ENCODE assay signal across 23 mouse cellular contexts in genomic region chr12:25579407-25579806, GRCm38 (mm10).
DNase-seq lines count a peak whose midpoint lies in the region; ATAC-seq and TF ChIP-seq lines count a peak whose summit lies in the region.
"Had no signal": no experiment of that assay in that cellular context is flagged by ENCODE, and none has a peak within 500 bp of the region (broad histone marks: within the 10 kb centered on the region; RNA-seq: fewer than 3 reads in every experiment).

No protein-coding gene starts in this region.

- no peaks in the 10 kb centered on the region for H3K4me1 ChIP-seq in forebrain, embryonic 10.5 days
- peaks cover 8% of the 10 kb centered on the region; the same call in 1 of the 2 replicates for H3K4me1 ChIP-seq in limb, embryonic 10.5 days
- H3K4me1 ChIP-seq: forebrain, embryonic 12.5 days; limb, embryonic 12.5 days; liver, embryonic 13.5 days; neural tube, embryonic 15.5 days had no signal

- H3K4me3 ChIP-seq in left cerebral cortex, adult 2 months: no peak overlapping the region
- H3K4me3 ChIP-seq in forebrain, embryonic 10.5 days: no peak overlapping the region
- no peak overlapping the region for H3K4me3 ChIP-seq in limb, embryonic 10.5 days
- H3K4me3 ChIP-seq: forebrain, embryonic 12.5 days; limb, embryonic 12.5 days; liver, embryonic 13.5 days; myocyte; neural tube, embryonic 15.5 days had no signal

- intact Hi-C loops in left cerebral cortex, adult 2 months (cut with DNase I): loop anchor here (2.0 to 5.0 kb wide), 3 partner anchors 75 to 482 kb away; partner anchors contain the start of gene Id2
- intact Hi-C loops in left cerebral cortex, postnatal 10 days (cut with DNase I): no loop called here

- no peaks in the 10 kb centered on the region for H3K36me3 ChIP-seq in forebrain, embryonic 10.5 days (replicated peaks)
- H3K36me3 ChIP-seq in limb, embryonic 10.5 days: no peaks in the 10 kb centered on the region
- H3K36me3 ChIP-seq: forebrain, embryonic 12.5 days; G1E; limb, embryonic 12.5 days; liver, embryonic 13.5 days; neural tube, embryonic 15.5 days had no signal

- no peak overlapping the region; the same call in 1 of the 2 replicates for H3K27ac ChIP-seq in left cerebral cortex, adult 2 months
- no peak overlapping the region for H3K27ac ChIP-seq in forebrain, embryonic 10.5 days
- no peak overlapping the region for H3K27ac ChIP-seq in limb, embryonic 10.5 days
- H3K27ac ChIP-seq: forebrain, embryonic 12.5 days; hindbrain, postnatal 0 days; limb, embryonic 12.5 days; liver, embryonic 13.5 days; neural tube, embryonic 15.5 days had no signal

- peak; percentile 61 for ATAC-seq in cerebellum, adult (ENCODE audit: insufficient number of reproducible peaks, low FRiP score, low TSS enrichment)
- ATAC-seq: CD4-positive, CD25-positive, alpha-beta regulatory T cell, adult 4 months; hindbrain, postnatal 0 days; lung, postnatal 0 days had no signal

- DNase-seq in cerebellum, postnatal 4 days (ENCODE audit: low spot score in 2 of 2): no peak
- DNase-seq in left cerebral cortex, adult 2 months (ENCODE audit: extremely low spot score in 1 of 2, low spot score in 2 of 2): peak; percentile 13 to 40
- no peak for DNase-seq in left cerebral cortex, postnatal 10 days (ENCODE audit: extremely low spot score in 1 of 2, low spot score in 2 of 2)
- peak; percentile 19 to 49 for DNase-seq in layer of hippocampus, adult 8-10 months (ENCODE audit: low spot score in 2 of 2)
- peak; percentile 78 for DNase-seq in telencephalon, adult 2 months (ENCODE audit: low read depth, low spot score)
- no peak for DNase-seq in forebrain, embryonic 10.5 days (ENCODE audit: extremely low spot score, low spot score)
- no peak for DNase-seq in limb, embryonic 10.5 days (ENCODE audit: low spot score)
- DNase-seq: gastrocnemius, postnatal 10 days; heart, adult 18-20 months; heart, postnatal 4 days; kidney, adult 18-20 months; kidney, postnatal 36 days; liver, embryonic 13.5 days; midbrain, embryonic 14.5 days had no signal

- 93% methylated on average over 8 of the region's 8 CpGs for WGBS in forebrain, embryonic 10.5 days
- WGBS in limb, embryonic 10.5 days: 92% methylated on average over 8 of the region's 8 CpGs

- TF ChIP-seq CTCF in left cerebral cortex, adult 2 months (IDR thresholded peaks at IDR 0.05): no peak

- no peaks in the 10 kb centered on the region for H3K27me3 ChIP-seq in forebrain, embryonic 10.5 days (ENCODE audit: poor library complexity, severe bottlenecking)
- H3K27me3 ChIP-seq in limb, embryonic 10.5 days (ENCODE audit: low read depth, poor library complexity, severe bottlenecking): no peaks in the 10 kb centered on the region
- H3K27me3 ChIP-seq: forebrain, embryonic 12.5 days; limb, embryonic 12.5 days; liver, embryonic 13.5 days; neural tube, embryonic 15.5 days had no signal

- H3K9me3 ChIP-seq in forebrain, embryonic 10.5 days: no peaks in the 10 kb centered on the region
- no peaks in the 10 kb centered on the region for H3K9me3 ChIP-seq in limb, embryonic 10.5 days (replicated peaks)
- H3K9me3 ChIP-seq: forebrain, embryonic 12.5 days; limb, embryonic 12.5 days; liver, embryonic 13.5 days; neural tube, embryonic 15.5 days had no signal

Comparison
In these comparisons a context has a peak if more than half of its experiments do, and no peak if none do; other contexts are left out.
1. DNase-seq: peak in left cerebral cortex, adult 2 months (2 of 2), layer of hippocampus, adult 8-10 months (2 of 2) and telencephalon, adult 2 months (single experiment); none in cerebellum, postnatal 4 days (0 of 2), left cerebral cortex, postnatal 10 days (0 of 2), forebrain, embryonic 10.5 days (single experiment) and limb, embryonic 10.5 days (single experiment).